Comparison of ENCODE assay signal across 28 mouse cellular contexts in genomic region chr2:45836546-45837221, GRCm38 (mm10).
DNase-seq lines count a peak whose midpoint lies in the region; ATAC-seq and TF ChIP-seq lines count a peak whose summit lies in the region.
"Had no signal": no experiment of that assay in that cellular context is flagged by ENCODE, and none has a peak within 500 bp of the region (broad histone marks: within the 10 kb centered on the region; RNA-seq: fewer than 3 reads in every experiment).

No protein-coding gene starts in this region.

- DNase-seq in forebrain, embryonic 10.5 days (ENCODE audit: extremely low spot score, low spot score), result no peak
- DNase-seq in hindbrain, embryonic 14.5 days (ENCODE audit: low spot score), result peak; percentile 29
- DNase-seq in hindbrain, embryonic 10.5 days (ENCODE audit: low spot score), result no peak
- DNase-seq in midbrain, postnatal 0 days (ENCODE audit: low spot score), result peak; percentile 2
- no peak for DNase-seq in MN1 (ENCODE audit: low spot score)
- DNase-seq: adrenal gland, adult 2 months; adrenal gland, postnatal 14 days; B cell, adult 2 months; cerebellum, adult 11-12 months; cerebellum, adult 8-10 months; cerebellum, postnatal 10 days; cerebellum, postnatal 36 days; gastrocnemius, postnatal 10 days; gastrocnemius, postnatal 36 days; heart, adult 2 months; heart, postnatal 14 days; heart, postnatal 4 days; kidney, adult 18-20 months had no signal

- no peak overlapping the region for H3K27ac ChIP-seq in forebrain, embryonic 13.5 days
- H3K27ac ChIP-seq in forebrain, embryonic 10.5 days, result no peak overlapping the region
- no peak overlapping the region for H3K27ac ChIP-seq in hindbrain, embryonic 14.5 days
- H3K27ac ChIP-seq in hindbrain, embryonic 10.5 days, result no peak overlapping the region
- H3K27ac ChIP-seq in midbrain, postnatal 0 days (ENCODE audit: low read depth, low read length), result no peak overlapping the region
- H3K27ac ChIP-seq in midbrain, embryonic 13.5 days, result no peak overlapping the region
- H3K27ac ChIP-seq: embryonic facial prominence, embryonic 15.5 days; heart, adult 2 months; heart, embryonic 10.5 days; heart, embryonic 13.5 days; hindbrain, embryonic 12.5 days had no signal

- WGBS in forebrain, embryonic 13.5 days, result 53% methylated on average over 6 of the region's 6 CpGs
- 86% methylated on average over 6 of the region's 6 CpGs for WGBS in forebrain, embryonic 10.5 days
- WGBS in hindbrain, embryonic 14.5 days, result 68% methylated on average over 6 of the region's 6 CpGs
- 91% methylated on average over 6 of the region's 6 CpGs for WGBS in hindbrain, embryonic 10.5 days
- 71% methylated on average over 6 of the region's 6 CpGs for WGBS in midbrain, postnatal 0 days
- WGBS in midbrain, embryonic 13.5 days, result 77% methylated on average over 6 of the region's 6 CpGs

- no peak for TF ChIP-seq CTCF in midbrain, postnatal 0 days (IDR thresholded peaks at IDR 0.05)

- no peak overlapping the region for H3K9ac ChIP-seq in forebrain, embryonic 13.5 days
- no peak overlapping the region for H3K9ac ChIP-seq in hindbrain, embryonic 14.5 days
- H3K9ac ChIP-seq in midbrain, postnatal 0 days (replicated peaks; ENCODE audit: low read length, poor library complexity, severe bottlenecking), result no peak overlapping the region
- no peak overlapping the region for H3K9ac ChIP-seq in midbrain, embryonic 13.5 days (replicated peaks)
- H3K9ac ChIP-seq: embryonic facial prominence, embryonic 15.5 days; heart, embryonic 13.5 days; hindbrain, embryonic 12.5 days had no signal

- no peaks in the 10 kb centered on the region for H3K36me3 ChIP-seq in forebrain, embryonic 13.5 days (ENCODE audit: poor library complexity, severe bottlenecking)
- no peaks in the 10 kb centered on the region for H3K36me3 ChIP-seq in forebrain, embryonic 10.5 days (replicated peaks)
- no peaks in the 10 kb centered on the region for H3K36me3 ChIP-seq in hindbrain, embryonic 14.5 days (replicated peaks; ENCODE audit: control insufficient read depth, insufficient read depth)
- no peaks in the 10 kb centered on the region for H3K36me3 ChIP-seq in hindbrain, embryonic 10.5 days
- H3K36me3 ChIP-seq in midbrain, postnatal 0 days (ENCODE audit: insufficient read depth, low read length), result no peaks in the 10 kb centered on the region
- H3K36me3 ChIP-seq in midbrain, embryonic 13.5 days, result no peaks in the 10 kb centered on the region
- H3K36me3 ChIP-seq: embryonic facial prominence, embryonic 15.5 days; G1E; heart, embryonic 10.5 days; heart, embryonic 13.5 days; hindbrain, embryonic 12.5 days had no signal

- ATAC-seq in forebrain, embryonic 13.5 days, result peak; percentile 83; the same call in 1 of the 2 replicates
- no peak for ATAC-seq in hindbrain, embryonic 14.5 days (ENCODE audit: low FRiP score)
- ATAC-seq in midbrain, postnatal 0 days (ENCODE audit: low FRiP score), result no peak
- ATAC-seq in midbrain, embryonic 13.5 days, result no peak
- ATAC-seq: hindbrain, embryonic 16.5 days; intestine, embryonic 16.5 days had no signal

- H3K4me3 ChIP-seq in forebrain, embryonic 13.5 days, result no peak overlapping the region
- no peak overlapping the region for H3K4me3 ChIP-seq in forebrain, embryonic 10.5 days
- H3K4me3 ChIP-seq in hindbrain, embryonic 14.5 days (replicated peaks; ENCODE audit: low read length), result no peak overlapping the region
- no peak overlapping the region for H3K4me3 ChIP-seq in hindbrain, embryonic 10.5 days
- H3K4me3 ChIP-seq in midbrain, postnatal 0 days (ENCODE audit: low read depth, low read length), result no peak overlapping the region
- no peak overlapping the region for H3K4me3 ChIP-seq in midbrain, embryonic 13.5 days (replicated peaks)
- H3K4me3 ChIP-seq: embryonic facial prominence, embryonic 15.5 days; heart, adult 2 months; heart, embryonic 10.5 days; heart, embryonic 13.5 days; hindbrain, embryonic 12.5 days had no signal

- H3K4me1 ChIP-seq in forebrain, embryonic 13.5 days, result no peaks in the 10 kb centered on the region
- H3K4me1 ChIP-seq in forebrain, embryonic 10.5 days, result no peaks in the 10 kb centered on the region
- no peaks in the 10 kb centered on the region for H3K4me1 ChIP-seq in hindbrain, embryonic 14.5 days (replicated peaks; ENCODE audit: control insufficient read depth, insufficient read depth, low read length)
- no peaks in the 10 kb centered on the region for H3K4me1 ChIP-seq in hindbrain, embryonic 10.5 days (replicated peaks)
- no peaks in the 10 kb centered on the region for H3K4me1 ChIP-seq in midbrain, postnatal 0 days (ENCODE audit: insufficient read depth, low read length)
- H3K4me1 ChIP-seq in midbrain, embryonic 13.5 days (replicated peaks), result no peaks in the 10 kb centered on the region
- H3K4me1 ChIP-seq: embryonic facial prominence, embryonic 15.5 days; heart, embryonic 10.5 days; heart, embryonic 13.5 days; hindbrain, embryonic 12.5 days had no signal

- no peaks in the 10 kb centered on the region for H3K27me3 ChIP-seq in forebrain, embryonic 13.5 days
- no peaks in the 10 kb centered on the region for H3K27me3 ChIP-seq in forebrain, embryonic 10.5 days (ENCODE audit: poor library complexity, severe bottlenecking)
- no peaks in the 10 kb centered on the region for H3K27me3 ChIP-seq in hindbrain, embryonic 14.5 days (ENCODE audit: control insufficient read depth, insufficient read depth, low read length)
- H3K27me3 ChIP-seq in hindbrain, embryonic 10.5 days (ENCODE audit: insufficient read depth, poor library complexity, severe bottlenecking), result no peaks in the 10 kb centered on the region
- H3K27me3 ChIP-seq in midbrain, postnatal 0 days (ENCODE audit: insufficient read depth, low read length), result no peaks in the 10 kb centered on the region
- no peaks in the 10 kb centered on the region for H3K27me3 ChIP-seq in midbrain, embryonic 13.5 days
- H3K27me3 ChIP-seq: CH12.LX; embryonic facial prominence, embryonic 15.5 days; heart, embryonic 13.5 days; hindbrain, embryonic 12.5 days had no signal

- no peaks in the 10 kb centered on the region for H3K9me3 ChIP-seq in forebrain, embryonic 13.5 days (replicated peaks)
- no peaks in the 10 kb centered on the region for H3K9me3 ChIP-seq in forebrain, embryonic 10.5 days
- H3K9me3 ChIP-seq in hindbrain, embryonic 14.5 days (ENCODE audit: control insufficient read depth, low read length), result no peaks in the 10 kb centered on the region
- no peaks in the 10 kb centered on the region for H3K9me3 ChIP-seq in hindbrain, embryonic 10.5 days
- no peaks in the 10 kb centered on the region for H3K9me3 ChIP-seq in midbrain, postnatal 0 days (ENCODE audit: low read length)
- no peaks in the 10 kb centered on the region for H3K9me3 ChIP-seq in midbrain, embryonic 13.5 days
- H3K9me3 ChIP-seq: embryonic facial prominence, embryonic 15.5 days; G1E; heart, embryonic 10.5 days; heart, embryonic 13.5 days; hindbrain, embryonic 12.5 days had no signal

- H3K4me2 ChIP-seq in forebrain, embryonic 13.5 days, result no peak overlapping the region
- H3K4me2 ChIP-seq in hindbrain, embryonic 14.5 days (replicated peaks), result no peak overlapping the region
- no peak overlapping the region for H3K4me2 ChIP-seq in midbrain, postnatal 0 days (ENCODE audit: low read depth, low read length, poor library complexity, severe bottlenecking)
- no peak overlapping the region for H3K4me2 ChIP-seq in midbrain, embryonic 13.5 days (replicated peaks)
- H3K4me2 ChIP-seq: embryonic facial prominence, embryonic 15.5 days; heart, embryonic 13.5 days; hindbrain, embryonic 12.5 days had no signal

Comparison
In these comparisons a context has a peak if more than half of its experiments do, and no peak if none do; other contexts are left out.
1. DNase-seq: peak in hindbrain, embryonic 14.5 days (single experiment) and midbrain, postnatal 0 days (single experiment); none in forebrain, embryonic 10.5 days (single experiment), hindbrain, embryonic 10.5 days (single experiment) and MN1 (single experiment).